Mouse (Mus musculus) heart, postnatal 0 days (tissue): ENCODE measurements around the gene Bfsp2.

ENCODE experiments used
- CTCF ChIP-seq: IDR thresholded peaks from 2 replicates; pipeline ENCODE4 v1.5.1; 2016; ENCODE audit warnings: antibody characterized with exemption, control low read depth, low read depth
- EP300 ChIP-seq: IDR thresholded peaks from 2 replicates; pipeline ENCODE4 v1.6.1; 2016; ENCODE audit warnings: antibody characterized with exemption, low read depth

- TF ChIP-seq CTCF = no peak
- TF ChIP-seq EP300 = no peak
Observed at GRCm38 (mm10) chr9:103486262-103486661, 6.0 kb upstream of the Bfsp2 start.
